Mouse (Mus musculus) small intestine, adult 2 months (tissue): Measurements from ENCODE around the gene Rasgef1b.

Experiments
- CTCF ChIP-seq: fragments of 200-500 bp; IDR thresholded peaks from 2 replicates; pipeline ENCODE4 v1.5.1; 2012; ENCODE audit warnings: low read depth, mild to moderate bottlenecking, control low read depth, inconsistent platforms, low read length, moderate library complexity, mixed read lengths; ENCODE audit not compliant: insufficient replicate concordance, insufficient read length; ENCODE audit errors: extremely low read depth
- POLR2A ChIP-seq: fragments of 200-500 bp; IDR thresholded peaks from 2 replicates; pipeline ENCODE4 v1.6.1; 2012; ENCODE audit warnings: low read depth, mild to moderate bottlenecking, control low read depth, inconsistent platforms, low read length, moderate library complexity

DNA sequence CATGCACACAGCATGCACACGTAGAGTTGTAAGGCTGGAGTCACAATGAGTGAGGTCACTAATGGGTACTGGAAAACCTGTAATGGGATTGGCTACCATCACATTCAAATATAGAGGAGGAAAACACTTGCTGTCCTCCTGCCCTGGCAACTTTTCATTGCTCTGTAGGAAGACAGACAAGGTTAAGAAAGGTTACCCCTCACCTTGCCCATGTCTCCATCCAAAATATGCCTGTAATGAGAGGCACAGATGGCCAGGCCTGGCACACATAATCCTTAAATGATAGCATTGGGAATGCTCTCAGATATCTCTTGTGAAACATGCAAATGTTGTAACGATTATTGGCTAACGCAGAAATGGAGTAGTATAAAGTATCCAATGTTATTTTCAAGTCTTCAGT lies 235.8 kb downstream of the Rasgef1b start:
- TF ChIP-seq CTCF = no peak
- TF ChIP-seq POLR2A = no peak
